Mouse (Mus musculus) megakaryocyte, adult 5-6 weeks (primary cell): Measurements from ENCODE around the gene Chchd6. TPM values are rescaled to one million over a fixed set of nuclear protein-coding genes. Genes with fewer than 3 reads are reported as not detected.
A peak's percentile ranks its signal among the peaks of the same experiment; 100 is the strongest.

Source experiments
- ATAC-seq: 2 replicates; pipeline ENCODE4 v1.8.0; 2016; ENCODE audit warnings: mild to moderate bottlenecking, inconsistent platforms; ENCODE audit not compliant: poor library complexity, severe bottlenecking
- total RNA-seq, 2 experiments: library from RNA; stranded (forward) in 1 of 2; stranded (reverse) in 1 of 2; fragments of 153-499, 151-499 nt in 1 of 2; fragments of 221-1000, 200-1000 nt in 1 of 2; gene quantifications; 2 replicates each; pipeline versions ENCODE4 v1.2.3 to v1.2.4; 2015 to 2017

Gene Chchd6
- total RNA-seq, 2 experiments from 2014 or later, result 1.5 to 5.9 TPM

GRCm38 (mm10) chr6:89412562-89412961 lies 182.9 kb downstream of the Chchd6 start:
- ATAC-seq, result no peak

- ATAC-seq, result no peak
Measured at GRCm38 (mm10) chr6:89409041-89409440, 186.4 kb downstream of the Chchd6 start.

GRCm38 (mm10) chr6:89408259-89408658 lies 187.2 kb downstream of the Chchd6 start:
- ATAC-seq, result no peak

GRCm38 (mm10) chr6:89407247-89407889 lies 188.1 kb downstream of the Chchd6 start:
- ATAC-seq, result no peak

- peak; percentile 75 for ATAC-seq
Measured at GRCm38 (mm10) chr6:89404964-89405363, 190.5 kb downstream of the Chchd6 start.

- ATAC-seq, result no peak
Measured at GRCm38 (mm10) chr6:89403257-89404225, 191.9 kb downstream of the Chchd6 start.

GRCm38 (mm10) chr6:89402406-89402805 lies 193.0 kb downstream of the Chchd6 start:
- no peak for ATAC-seq

- ATAC-seq, result no peak
Measured at GRCm38 (mm10) chr6:89399564-89399963, 195.9 kb downstream of the Chchd6 start.

GRCm38 (mm10) chr6:89397919-89398318 lies 197.5 kb downstream of the Chchd6 start:
- peak; percentile 83 for ATAC-seq

- no peak for ATAC-seq
Measured at GRCm38 (mm10) chr6:89393820-89394219, 201.6 kb downstream of the Chchd6 start.

- no peak for ATAC-seq
Measured at GRCm38 (mm10) chr6:89392213-89392612, 203.2 kb downstream of the Chchd6 start.

- no peak for ATAC-seq
Measured at GRCm38 (mm10) chr6:89389771-89390170, 205.7 kb downstream of the Chchd6 start.

GRCm38 (mm10) chr6:89386956-89387355 lies 208.5 kb downstream of the Chchd6 start:
- ATAC-seq, result no peak

- no peak for ATAC-seq
Measured at GRCm38 (mm10) chr6:89384699-89385098, 210.8 kb downstream of the Chchd6 start.

- ATAC-seq, result no peak
Measured at GRCm38 (mm10) chr6:89381851-89382250, 213.6 kb downstream of the Chchd6 start.

GRCm38 (mm10) chr6:89381172-89381571 lies 214.3 kb downstream of the Chchd6 start:
- ATAC-seq, result no peak

GRCm38 (mm10) chr6:89380751-89381150 lies 214.7 kb downstream of the Chchd6 start:
- no peak for ATAC-seq

- ATAC-seq, result no peak
Measured at GRCm38 (mm10) chr6:89378264-89378663, 217.2 kb downstream of the Chchd6 start.

- ATAC-seq, result no peak
Measured at GRCm38 (mm10) chr6:89368812-89369211, 226.6 kb downstream of the Chchd6 start.

- peak; percentile 66 for ATAC-seq
Measured at GRCm38 (mm10) chr6:89364342-89364741, 231.1 kb downstream of the Chchd6 start.

GRCm38 (mm10) chr6:89363107-89363451 lies 232.4 kb downstream of the Chchd6 start:
- no peak for ATAC-seq
